Mouse (Mus musculus): ENCODE data around the gene Prg4.

The Prg4 gene

GRCm38 (mm10) chr1:150407285-150407684, 58.7 kb downstream of the Prg4 start:
- no peak for DNase-seq (ENCODE audit: extremely low spot score)

GRCm38 (mm10) chr1:150404555-150404954, 61.4 kb downstream of the Prg4 start:
- DNase-seq (ENCODE audit: extremely low spot score), result no peak

GRCm38 (mm10) chr1:150403914-150404313, 62.1 kb downstream of the Prg4 start:
- no peak for DNase-seq (ENCODE audit: extremely low spot score)
